Mouse (Mus musculus): ENCODE results near the gene Aamp.

Gene Aamp

DNA sequence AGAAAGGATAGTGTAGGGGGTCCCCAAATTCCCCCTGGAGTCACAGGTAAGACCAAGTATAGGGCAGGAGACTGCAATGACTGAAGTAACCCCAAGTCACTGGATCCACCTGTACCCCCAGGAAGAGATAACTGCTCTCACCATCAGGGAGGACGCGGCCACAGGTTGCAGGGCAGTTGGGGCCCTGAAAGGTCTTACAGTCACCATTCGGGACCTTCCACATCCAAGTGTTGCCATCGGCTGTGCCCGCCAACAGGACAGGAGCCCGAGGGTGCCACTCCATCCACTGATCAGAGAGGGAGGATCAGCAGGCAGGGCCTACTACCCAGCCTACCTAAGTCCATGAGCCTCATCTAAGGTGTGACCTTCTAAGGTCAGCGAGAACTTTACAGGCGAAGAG, 2.7 kb downstream of the Aamp start:
- DNase-seq (ENCODE audit: low spot score) = no peak

DNA sequence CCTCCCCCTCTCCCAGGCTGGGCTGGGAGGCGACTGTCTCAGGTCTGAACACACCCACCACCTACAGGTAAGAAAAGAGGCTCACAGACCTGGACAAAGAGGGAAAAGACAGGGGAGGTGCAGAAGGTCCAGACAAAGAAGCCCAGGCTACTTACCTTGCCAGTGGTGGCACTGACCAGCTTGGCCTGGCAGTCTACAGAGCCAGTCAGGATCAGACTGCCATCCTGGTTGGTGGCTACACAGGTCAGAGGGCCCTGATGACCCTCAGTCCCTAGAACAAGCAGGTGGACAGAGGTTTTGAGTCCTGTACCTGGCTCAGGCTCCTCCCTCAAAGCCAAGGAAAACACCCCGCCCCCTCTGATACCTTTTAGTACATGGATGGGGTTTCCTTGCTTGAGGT, 3.2 kb downstream of the Aamp start:
- DNase-seq (ENCODE audit: low spot score) = no peak

DNA sequence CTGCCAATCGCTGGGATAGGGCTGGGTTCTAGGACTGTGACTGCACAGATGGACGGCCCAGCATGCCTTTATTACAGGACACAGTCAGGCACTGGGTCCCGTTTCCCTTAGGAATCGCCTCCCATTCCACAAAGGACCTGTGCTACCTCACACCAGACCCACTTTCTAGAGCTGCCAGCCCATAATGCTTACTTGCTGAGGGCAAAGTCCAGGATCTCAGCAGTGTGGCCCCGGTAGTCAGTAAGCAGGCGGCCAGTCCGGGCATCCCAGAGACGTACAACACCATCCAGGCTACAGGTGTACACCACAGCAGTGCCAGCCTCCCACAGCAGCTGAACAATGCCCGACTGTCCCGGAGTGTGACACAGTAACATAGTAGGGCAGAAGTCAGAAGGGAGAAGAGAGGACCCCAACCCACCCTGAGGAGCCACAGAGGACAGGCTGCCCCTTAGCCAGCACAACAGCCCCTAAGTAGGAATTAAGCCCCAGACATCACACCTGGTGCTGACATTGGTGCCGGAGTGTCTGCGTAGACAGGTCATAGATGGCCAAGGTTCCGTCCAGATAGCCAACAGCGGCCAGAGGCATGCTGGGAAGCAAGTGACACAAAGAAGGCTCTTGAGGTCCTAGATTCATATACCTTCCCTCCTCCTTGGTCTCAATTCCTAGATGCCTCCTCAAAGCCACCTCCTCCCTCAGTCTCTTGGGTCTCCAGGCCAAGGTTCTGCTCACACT, 3.8 kb downstream of the Aamp start:
- DNase-seq (ENCODE audit: low spot score) = no peak

DNA sequence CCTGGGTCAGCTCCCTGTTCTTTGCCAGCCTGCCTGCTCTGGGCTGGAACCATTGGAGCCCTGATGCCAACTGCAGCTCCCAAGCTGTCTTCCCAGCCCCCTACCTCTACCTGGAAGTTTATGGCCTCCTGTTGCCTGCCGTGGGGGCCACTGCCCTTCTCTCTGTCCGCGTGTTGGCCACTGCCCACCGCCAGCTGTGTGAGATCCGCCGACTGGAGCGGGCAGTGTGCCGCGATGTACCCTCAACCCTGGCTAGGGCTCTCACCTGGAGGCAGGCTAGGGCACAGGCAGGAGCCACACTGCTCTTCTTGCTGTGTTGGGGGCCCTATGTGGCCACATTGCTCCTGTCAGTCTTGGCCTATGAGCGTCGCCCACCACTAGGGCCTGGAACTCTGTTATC, 5.5 kb downstream of the Aamp start:
- no peak for DNase-seq (ENCODE audit: low spot score)

DNA sequence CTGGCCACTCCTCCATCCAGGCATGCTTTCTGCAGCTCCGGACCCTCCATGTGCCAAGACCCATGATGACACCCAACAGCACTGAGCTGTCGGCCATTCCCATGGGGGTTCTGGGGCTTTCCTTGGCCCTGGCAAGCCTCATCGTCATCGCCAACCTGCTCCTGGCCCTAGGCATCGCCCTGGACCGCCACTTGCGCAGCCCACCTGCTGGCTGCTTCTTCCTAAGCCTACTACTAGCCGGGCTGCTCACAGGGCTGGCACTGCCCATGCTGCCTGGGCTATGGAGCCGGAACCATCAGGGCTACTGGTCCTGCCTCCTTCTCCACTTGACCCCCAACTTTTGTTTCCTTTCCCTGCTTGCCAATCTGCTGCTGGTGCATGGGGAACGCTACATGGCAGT, 6.0 kb downstream of the Aamp start, which contains the start of gene Gpbar1:
Gene Gpbar1, plus strand, starts transcription at position 13 of the 400 bp plus-strand sequence.
- no peak for DNase-seq (ENCODE audit: low spot score)

DNA sequence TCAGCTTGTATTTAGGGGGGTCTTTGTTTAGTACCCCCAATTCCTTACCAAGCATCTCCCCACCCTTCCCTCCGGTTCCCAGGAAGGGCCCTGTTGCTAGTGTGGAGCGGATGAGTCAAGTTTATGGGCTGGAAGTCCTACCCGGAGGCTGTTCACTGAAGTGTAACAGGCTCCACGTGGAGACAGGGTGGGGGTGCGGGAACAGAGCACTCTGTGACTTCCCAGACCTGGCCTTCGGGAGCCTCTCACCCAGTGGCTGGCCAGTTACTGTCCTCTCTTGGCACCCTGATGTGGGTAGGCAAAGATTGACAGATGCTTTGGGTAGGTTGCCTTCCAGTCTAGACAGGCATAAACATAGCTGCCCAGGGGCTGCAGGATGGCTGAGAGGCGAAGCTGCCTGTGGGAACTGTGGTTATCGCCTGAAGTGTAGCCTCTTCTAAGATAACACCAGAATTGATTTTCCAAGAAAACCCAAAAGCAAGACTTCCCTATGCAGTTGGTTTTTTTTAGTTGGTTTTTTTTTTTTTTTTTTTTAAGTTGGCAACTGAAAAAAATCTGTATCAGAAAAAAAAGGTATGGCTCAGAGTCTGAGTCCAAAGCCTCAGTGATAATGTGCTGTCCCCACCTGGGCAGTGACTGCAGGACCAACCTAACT, 6.5 kb downstream of the Aamp start:
- no peak for DNase-seq (ENCODE audit: low spot score)

DNA sequence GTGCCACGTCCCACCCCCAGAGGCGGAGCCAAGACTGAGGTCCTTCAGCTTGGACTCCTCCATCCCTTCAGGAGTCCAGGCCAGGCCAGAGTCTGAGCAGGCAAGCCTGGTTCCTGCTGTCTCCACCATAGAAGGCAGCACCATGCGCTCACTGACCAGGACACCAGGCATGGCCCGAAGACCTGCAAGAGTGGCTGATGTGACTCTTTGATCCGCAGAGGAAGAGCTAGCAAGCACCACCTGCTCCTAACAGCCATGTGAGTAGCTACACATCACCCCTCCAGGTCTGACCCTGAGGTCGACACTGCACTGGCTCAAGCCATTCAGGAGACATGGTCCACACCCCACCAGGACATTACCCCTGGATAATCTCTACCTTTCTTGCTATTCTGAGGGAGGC, 7.5 kb downstream of the Aamp start:
- no peak for DNase-seq (ENCODE audit: low spot score)

DNA sequence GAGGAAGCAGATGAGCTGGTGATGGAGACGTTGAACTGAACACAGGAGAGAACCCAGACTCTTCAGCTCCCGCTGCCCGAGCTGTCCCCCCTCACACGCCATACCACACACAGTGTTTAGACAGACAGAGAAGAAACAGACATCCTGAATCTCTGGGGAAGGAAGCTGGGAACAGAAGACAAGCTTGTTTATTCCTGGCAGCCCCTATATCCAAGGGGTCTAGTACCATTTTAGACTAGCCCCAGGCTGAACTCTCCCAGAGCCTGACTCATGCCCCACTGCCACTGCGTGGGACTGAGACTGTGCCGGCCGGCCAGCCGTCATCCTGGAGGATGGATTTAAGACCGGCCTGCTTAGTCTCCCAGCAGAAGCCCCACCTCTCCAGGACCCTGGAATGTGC, 9.5 kb downstream of the Aamp start:
- no peak for DNase-seq (ENCODE audit: low spot score)

DNA sequence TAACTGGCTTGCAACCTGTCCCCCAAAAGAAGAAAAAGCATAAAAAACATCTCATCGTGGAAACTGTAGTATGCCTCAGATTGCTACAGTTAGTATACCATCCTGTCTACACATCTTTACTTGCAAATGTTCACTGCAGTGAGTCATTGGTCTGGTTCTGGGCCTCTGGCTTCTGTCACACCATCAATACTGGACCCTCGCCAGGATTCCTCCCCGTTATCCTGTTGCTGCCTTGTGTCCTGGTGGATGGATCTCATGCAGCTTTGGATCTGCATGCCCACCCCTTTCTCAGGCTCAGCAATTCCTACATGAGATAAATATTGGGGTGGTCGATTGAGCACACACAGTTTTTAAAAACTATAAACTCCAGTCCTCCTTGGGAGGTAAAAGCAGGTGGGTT, 12.9 kb downstream of the Aamp start:
- no peak for DNase-seq (ENCODE audit: low spot score)

DNA sequence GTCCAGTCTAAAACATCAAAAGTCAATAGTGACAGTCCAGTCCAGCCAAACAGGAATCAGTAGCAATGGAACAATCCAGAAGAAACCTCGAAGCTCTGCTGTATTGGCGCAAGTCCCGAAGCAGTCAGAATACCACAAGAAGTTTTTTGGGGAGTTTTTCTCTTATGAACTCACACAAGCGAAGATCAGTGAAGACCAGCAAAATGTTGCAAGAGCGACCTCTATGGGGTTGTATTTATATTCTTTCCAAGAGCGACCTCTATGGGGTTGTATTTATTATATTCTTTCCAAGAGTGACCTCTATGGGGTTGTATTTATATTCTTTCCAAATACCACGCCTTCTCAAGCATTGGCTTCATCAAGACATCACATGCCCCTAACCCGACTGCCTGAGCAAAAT, 15.8 kb downstream of the Aamp start:
- no peak for DNase-seq (ENCODE audit: low spot score)

DNA sequence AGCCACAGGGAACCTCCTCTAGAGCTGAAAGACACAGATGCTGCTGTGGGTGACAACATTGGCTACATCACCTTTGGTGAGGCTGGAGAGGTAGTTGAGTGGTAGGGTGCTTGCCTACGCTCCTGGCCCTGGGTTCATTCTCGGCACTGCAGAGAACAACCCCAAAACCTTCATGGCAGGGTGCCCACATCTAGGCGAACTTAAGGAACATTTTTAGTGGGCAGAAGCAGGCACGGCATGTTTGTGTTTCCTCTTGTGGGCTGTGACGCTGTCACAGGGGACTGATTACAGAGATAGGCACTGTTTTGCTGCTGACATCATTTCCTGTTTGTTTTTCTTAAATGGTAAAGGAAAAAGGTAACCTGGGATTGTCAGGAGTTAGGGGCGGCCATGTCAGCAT, 22.0 kb downstream of the Aamp start:
- DNase-seq (ENCODE audit: low spot score) = peak; percentile 74

DNA sequence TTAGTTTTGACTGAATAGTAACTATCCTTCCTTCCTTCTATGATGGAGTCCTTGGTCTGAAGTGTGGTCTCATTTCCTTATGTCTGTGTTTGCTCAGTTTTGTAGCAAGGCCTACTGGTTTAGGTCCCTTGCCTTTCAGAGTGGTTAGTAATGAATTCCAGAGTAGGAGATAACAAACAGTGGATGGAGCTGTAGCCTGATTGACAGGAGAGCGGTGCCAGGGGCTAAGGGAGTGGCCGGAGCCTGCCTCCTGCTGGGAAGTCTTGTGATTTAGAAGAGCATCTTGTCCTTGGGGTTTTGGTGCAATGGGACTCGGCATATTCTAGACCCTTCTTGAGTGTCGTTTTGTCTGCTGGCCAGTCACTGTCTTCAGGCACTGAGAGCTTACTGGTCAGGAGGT, 27.8 kb downstream of the Aamp start:
- DNase-seq (ENCODE audit: low spot score) = no peak

DNA sequence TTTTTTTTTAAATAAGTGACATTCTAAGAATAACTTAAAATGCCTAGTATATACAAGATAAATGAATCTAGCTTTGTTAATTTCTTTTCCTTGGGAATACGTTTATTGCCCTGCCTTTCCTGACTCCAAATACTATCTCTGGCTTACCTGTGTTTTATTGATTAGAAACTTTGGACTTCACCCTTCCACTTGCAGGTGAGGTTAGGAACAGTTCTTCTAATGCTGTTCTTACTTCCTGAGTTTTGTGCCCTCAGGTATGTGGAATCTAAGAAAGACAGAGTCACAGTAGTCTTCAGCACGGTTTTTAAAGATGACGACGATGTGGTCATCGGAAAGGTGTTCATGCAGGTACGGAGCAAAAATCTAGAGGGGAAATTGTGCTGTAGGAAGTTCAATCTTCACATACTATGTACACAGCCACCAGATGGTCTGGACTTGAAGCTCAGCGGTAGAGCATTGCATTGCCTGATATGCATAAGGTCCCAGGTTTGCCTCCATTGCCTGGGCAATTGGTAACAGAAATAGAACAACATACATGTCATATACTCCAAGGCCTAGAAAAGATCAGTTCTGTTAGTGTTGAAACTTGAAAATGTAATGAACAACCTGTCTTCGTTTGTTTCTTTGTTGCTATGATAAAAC, 28.7 kb downstream of the Aamp start:
- no peak for DNase-seq (ENCODE audit: low spot score)

DNA sequence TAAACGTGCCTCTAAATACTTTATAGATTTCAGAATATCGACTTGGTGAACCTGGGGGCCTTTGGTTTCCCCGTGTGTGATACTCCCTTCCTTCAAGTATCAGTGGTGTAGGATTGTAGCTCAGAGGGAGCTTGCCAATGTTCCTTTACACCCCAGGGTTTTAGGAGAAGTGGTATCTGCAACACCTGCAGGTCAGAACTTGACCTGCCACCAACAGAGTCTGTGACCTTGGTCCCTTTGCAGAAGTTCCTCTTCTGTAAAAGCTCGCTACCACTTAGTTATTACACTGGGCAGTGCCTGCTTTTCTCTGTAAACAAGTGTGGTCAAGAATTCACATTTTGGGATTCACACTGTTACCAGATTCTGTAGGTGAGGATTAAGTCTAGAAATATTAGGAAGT, 34.4 kb downstream of the Aamp start:
- DNase-seq (ENCODE audit: low spot score) = no peak

DNA sequence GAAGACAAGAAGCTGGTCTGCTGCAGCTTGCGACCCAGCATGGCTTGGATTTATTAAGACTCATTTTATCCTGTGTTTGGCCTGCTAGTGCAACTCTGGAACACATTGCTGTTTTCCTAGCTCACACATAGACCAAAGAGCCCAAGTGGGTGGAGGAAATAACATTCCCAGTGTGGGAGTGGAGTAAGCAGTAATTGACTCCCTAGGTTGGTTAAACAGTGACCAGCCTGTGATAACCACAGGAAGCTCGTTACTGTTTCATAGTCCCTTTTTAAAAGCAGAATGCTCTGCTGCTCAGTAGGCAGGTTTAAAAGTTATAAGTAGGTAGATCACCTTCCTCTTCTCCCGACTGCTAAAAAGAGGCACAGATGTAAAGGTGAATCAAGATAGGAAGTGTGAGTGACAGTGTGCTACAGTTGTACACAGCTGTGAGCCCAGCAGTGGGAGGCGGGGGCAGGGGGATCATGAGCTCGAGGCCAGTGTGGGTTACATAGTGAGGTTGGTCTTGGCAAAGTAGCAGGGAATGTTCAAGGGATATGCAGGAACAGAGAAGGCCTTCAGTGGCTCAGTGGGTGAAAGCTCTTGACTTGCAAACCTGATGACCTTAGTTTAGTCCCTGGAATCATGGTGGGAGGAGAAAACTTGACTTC, 35.1 kb downstream of the Aamp start:
- no peak for DNase-seq (ENCODE audit: low spot score)

DNA sequence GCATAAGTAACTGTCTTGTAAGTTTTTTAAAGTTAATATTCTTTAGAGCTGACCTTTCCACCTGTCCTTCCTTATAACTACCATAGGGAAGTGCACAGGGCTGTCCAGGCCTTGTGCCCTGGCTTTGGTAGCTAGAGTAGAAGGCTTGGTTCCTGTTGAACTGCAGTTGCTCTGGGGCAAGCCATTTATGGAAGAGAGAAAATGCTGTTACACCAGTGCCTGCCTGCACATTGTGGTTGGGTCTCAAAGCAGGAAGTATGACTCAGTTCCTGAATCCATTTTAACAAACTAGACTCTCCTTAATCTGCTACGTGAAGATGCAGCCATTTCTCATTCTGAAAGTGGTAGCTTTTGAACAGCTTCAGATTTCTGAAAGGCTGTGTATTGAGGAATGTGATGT, 35.7 kb downstream of the Aamp start:
- peak; percentile 82 for DNase-seq (ENCODE audit: low spot score)

DNA sequence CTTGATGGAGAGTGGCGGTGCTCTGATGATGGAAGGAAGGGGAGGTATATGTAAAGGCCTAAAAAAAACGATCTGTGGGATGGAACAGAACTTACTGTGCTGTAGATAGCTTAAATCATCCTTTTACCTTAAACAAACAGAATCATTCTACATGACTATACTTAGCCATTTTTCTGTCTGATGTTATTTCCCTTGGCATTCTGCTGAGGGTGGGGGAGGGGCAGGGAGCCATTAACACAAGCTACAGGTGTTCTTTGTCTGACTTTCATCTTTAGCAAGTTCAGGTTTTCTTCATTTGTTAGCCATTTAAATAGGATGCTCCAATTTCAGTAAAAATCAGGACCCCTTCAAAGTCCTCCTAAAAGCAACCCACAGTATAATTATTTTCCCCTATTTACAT, 39.0 kb downstream of the Aamp start:
- no peak for DNase-seq (ENCODE audit: low spot score)

DNA sequence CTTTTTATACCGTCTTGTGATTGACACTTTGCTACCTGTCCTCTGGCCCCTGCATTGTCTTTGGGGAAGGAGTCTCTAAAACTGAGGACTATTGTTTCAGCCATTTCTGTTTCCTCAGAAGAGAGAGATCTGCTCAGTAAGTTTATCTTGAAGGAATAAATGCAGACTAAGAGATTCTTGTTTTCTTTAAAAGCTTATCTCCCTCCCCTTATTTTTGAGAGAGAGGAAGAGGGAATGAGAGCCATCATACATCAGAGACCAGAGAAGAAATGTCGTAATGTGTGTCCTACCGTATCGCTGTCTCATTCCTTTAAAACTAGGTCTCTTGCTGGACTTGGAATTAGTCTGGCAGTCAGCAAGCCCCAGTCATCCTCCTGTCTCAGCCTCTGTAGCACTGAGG, 43.7 kb downstream of the Aamp start:
- DNase-seq (ENCODE audit: low spot score) = no peak

DNA sequence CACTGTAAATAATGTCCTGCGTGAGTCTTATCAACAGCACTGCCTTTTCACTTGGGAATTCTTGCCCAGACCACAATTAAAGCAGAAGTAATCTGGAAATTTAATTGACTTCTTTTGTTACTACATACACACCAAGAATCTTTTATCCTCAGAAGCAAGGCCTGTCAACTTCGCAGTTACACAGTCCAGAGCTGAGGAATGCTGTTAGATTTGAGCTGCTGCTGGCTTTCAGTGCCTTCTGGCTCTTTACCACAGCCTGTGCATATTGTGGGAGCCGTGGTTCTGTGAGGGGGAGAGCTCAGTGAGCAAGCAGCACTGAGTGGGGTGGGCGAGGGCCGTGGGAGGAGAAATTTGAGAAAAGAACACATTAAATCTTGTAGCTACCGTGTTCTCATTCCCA, 44.2 kb downstream of the Aamp start:
- DNase-seq (ENCODE audit: low spot score) = no peak

DNA sequence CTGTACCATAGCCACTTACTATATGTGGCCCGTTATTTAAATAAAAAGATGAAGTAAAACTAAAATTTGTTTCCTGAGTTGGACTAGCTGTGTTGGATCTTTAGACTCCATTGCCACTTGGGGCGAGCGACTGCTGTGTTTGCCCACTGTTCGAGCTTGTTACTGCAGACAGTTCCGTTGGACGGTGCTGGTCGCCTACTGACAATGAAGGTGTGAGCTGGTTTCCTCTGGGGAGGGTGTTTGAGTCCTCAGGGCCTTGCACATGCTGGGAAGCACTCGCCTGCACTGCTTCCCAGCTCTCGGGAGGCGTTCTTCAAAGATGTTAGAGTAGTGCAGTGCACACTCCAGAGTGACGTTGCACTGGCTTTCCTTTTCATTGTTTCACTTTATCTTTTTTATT, 44.9 kb downstream of the Aamp start:
- DNase-seq (ENCODE audit: low spot score) = peak; percentile 11

DNA sequence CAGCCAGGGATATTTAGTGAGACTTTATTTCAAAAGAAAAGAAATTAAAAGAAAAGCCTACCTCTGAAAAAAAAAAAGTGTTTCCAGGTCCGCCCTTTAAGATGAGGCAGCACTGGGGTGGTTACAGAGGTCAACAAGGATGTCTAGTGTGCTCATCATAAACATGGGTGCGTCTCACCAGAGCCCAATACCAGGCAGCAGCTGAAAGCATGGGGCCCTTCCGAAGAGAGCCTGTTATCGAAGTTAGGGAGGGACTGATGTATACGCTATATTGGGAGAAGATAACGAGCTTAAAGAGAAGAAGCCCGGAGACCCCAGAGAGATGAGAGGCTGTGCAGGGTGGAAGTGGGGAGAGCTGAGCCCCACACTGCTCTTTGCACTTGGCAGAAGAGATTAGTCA, 45.4 kb downstream of the Aamp start:
- peak; percentile 30 for DNase-seq (ENCODE audit: low spot score)

DNA sequence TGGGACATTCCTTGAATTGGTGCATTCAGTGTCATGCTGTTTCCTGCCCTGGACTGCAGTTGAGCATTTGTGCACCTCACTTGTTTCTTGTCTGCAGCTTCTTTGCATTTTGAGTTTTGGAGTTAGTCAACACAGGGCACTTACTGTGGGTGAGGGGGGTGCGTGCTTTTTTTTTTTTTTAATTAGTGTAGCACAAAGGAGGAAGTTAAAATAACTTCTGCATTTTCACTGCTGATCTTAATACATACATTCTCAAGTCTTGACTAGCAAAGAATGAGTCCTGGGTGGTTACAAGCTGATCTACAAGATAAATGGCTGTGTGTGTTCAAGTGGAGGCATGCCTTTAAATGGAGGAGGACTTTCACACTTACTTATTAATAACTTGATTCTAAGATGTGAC, 46.4 kb downstream of the Aamp start:
- DNase-seq (ENCODE audit: low spot score) = no peak

DNA sequence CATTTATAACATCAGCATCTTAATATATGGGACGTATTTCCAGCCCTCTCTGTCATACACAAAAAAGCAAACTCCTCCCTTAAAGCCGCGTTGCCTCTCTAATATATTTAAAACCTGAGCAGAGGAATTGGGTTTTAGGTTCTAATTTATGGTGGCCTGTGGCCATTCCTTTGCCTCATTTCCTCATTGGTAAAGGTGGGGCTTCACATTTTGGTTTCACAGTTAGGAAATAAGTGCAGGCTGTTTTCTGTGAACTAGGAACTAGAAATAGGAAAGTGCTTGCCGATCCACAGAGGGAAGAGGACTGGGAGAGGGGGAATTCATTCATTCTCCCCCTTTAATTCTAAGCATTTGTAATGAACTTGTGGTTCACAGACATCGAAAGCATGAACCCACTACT, 46.9 kb downstream of the Aamp start:
- DNase-seq (ENCODE audit: low spot score) = no peak
